Mouse (Mus musculus): ENCODE results near the gene Cdh4. TPM values are rescaled to one million over a fixed set of nuclear protein-coding genes. Genes with fewer than 3 reads are reported as not detected.

Gene Cdh4
- total and polyA plus RNA-seq, 2 experiments from 2014 or later = 0.51 to 2.1 TPM

- Histone ChIP-seq H3K4me3 (ENCODE audit: low read depth, low read length) (no peak overlapping the region), H3K36me3 (replicated peaks; ENCODE audit: control insufficient read depth, insufficient read depth, low read length) (no peaks in the 10 kb centered on the region), H3K9me3 (replicated peaks; ENCODE audit: control insufficient read depth, low read length) (no peaks in the 10 kb centered on the region), H3K27me3 (ENCODE audit: control insufficient read depth, insufficient read depth, low read length) (no peaks in the 10 kb centered on the region), H3K27ac (ENCODE audit: low read depth) (no peak overlapping the region), H3K4me2 (ENCODE audit: low read depth, low read length) (peak overlapping the region; percentile 14; the same call in 1 of the 2 replicates), H3K4me1 (ENCODE audit: control insufficient read depth, insufficient read depth) (peaks cover 22% of the 10 kb centered on the region; the same call in 1 of the 2 replicates), H3K9ac (replicated peaks; ENCODE audit: low read depth, low read length) (no peak overlapping the region)
- ATAC-seq (ENCODE audit: insufficient read depth, low read depth) = no peak
- WGBS = 28% methylated on average over 9 of the region's 9 CpGs
- TF ChIP-seq EP300 (IDR thresholded peaks at IDR 0.05; ENCODE audit: low read depth) = no peak
- TF ChIP-seq CTCF (IDR thresholded peaks at IDR 0.05; ENCODE audit: low read depth) = no peak
- DNase-seq (ENCODE audit: low spot score) = no peak
Observed at GRCm38 (mm10) chr2:179767527-179767849, 325.3 kb downstream of the Cdh4 start.

DNA sequence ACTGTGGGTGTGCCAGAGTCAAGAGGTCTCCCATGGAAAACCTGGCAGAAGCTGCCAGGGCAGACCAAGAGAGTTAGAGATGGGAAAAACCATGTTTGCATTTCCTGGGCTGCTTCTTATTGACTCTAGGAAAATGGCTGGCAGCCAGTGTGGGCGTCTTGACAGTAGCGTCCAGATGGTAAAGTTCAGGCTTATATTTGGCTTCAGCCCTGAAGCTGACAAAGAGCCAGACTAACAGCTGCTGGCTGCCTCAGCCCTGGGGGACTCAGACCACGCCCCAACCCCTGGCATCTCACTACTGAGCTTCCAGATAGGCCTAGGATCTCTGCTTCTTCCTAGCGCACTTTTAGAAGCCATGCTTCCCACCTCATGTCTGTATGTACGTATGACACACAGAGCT is 326.9 kb downstream of the Cdh4 start:
- DNase-seq (ENCODE audit: low spot score) (peak; percentile 60), ATAC-seq (ENCODE audit: insufficient read depth, low read depth) (peak; percentile 37; the same call in 1 of the 2 replicates)
- TF ChIP-seq CTCF (IDR thresholded peaks at IDR 0.05; ENCODE audit: low read depth) = no peak
- no peak for TF ChIP-seq EP300 (IDR thresholded peaks at IDR 0.05; ENCODE audit: low read depth)
- H3K9ac ChIP-seq (replicated peaks; ENCODE audit: low read depth, low read length) = no peak overlapping the region
- H3K27me3 ChIP-seq (ENCODE audit: control insufficient read depth, insufficient read depth, low read length) = no peaks in the 10 kb centered on the region
- no peaks in the 10 kb centered on the region for H3K9me3 ChIP-seq (replicated peaks; ENCODE audit: control insufficient read depth, low read length)
- H3K4me2 ChIP-seq (ENCODE audit: low read depth, low read length) = no peak overlapping the region
- H3K4me1 ChIP-seq (ENCODE audit: control insufficient read depth, insufficient read depth) = peaks cover 23% of the 10 kb centered on the region; the same call in 1 of the 2 replicates
- peak overlapping the region; percentile 50; the same call in 1 of the 2 replicates for H3K27ac ChIP-seq (ENCODE audit: low read depth)
- H3K4me3 ChIP-seq (ENCODE audit: low read depth, low read length) = no peak overlapping the region
- 18% methylated on average over 5 of the region's 5 CpGs for WGBS
- no peaks in the 10 kb centered on the region for H3K36me3 ChIP-seq (replicated peaks; ENCODE audit: control insufficient read depth, insufficient read depth, low read length)

- Histone ChIP-seq H3K9me3 (replicated peaks; ENCODE audit: control insufficient read depth, low read length) (no peaks in the 10 kb centered on the region), H3K27ac (ENCODE audit: low read depth) (no peak overlapping the region), H3K36me3 (replicated peaks; ENCODE audit: control insufficient read depth, insufficient read depth, low read length) (no peaks in the 10 kb centered on the region), H3K27me3 (ENCODE audit: control insufficient read depth, insufficient read depth, low read length) (no peaks in the 10 kb centered on the region), H3K4me3 (ENCODE audit: low read depth, low read length) (no peak overlapping the region), H3K4me2 (ENCODE audit: low read depth, low read length) (no peak overlapping the region), H3K4me1 (ENCODE audit: control insufficient read depth, insufficient read depth) (peaks cover 31% of the 10 kb centered on the region), H3K9ac (replicated peaks; ENCODE audit: low read depth, low read length) (no peak overlapping the region)
- ATAC-seq (ENCODE audit: insufficient read depth, low read depth) (peak; percentile 21), DNase-seq (ENCODE audit: low spot score) (no peak)
- TF ChIP-seq CTCF (IDR thresholded peaks at IDR 0.05; ENCODE audit: low read depth) (no peak), EP300 (IDR thresholded peaks at IDR 0.05; ENCODE audit: low read depth) (no peak)
- 22% methylated on average over 8 of the region's 8 CpGs for WGBS
Observed at GRCm38 (mm10) chr2:179769943-179770342, 327.7 kb downstream of the Cdh4 start.

DNA sequence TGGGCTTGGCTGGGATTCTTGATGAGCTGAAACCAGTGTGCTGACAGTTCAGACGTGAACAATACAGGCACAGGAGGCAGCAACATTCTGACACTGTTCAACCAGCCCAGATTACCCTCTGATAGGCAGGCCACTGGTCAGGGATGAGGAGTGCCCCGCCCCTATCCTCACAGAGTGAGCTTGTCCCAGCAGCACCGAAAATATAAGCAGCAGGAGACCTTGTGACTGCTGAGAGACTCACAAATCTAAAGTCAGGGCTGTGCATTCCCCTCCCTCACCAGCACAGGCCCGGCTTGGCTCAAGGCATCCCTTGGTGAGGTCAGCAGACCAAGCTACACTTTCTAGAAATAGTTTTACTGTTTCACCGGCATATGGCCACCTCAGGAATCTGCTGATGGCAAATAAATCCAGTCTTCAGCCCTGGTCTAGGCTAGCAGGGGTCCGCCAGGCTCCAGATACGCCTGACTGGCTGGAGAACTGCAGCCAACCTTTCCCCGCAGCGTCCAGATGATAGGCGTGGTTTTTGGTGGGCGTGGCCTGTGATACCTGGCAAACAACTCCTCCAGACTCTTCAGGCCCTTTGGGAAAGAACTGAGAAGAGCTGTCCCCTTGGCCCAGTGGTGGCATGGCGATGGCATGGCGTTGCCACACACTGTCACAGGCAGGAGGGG is 332.3 kb downstream of the Cdh4 start:
- Histone ChIP-seq H3K9ac (replicated peaks; ENCODE audit: low read depth, low read length) (no peak overlapping the region), H3K9me3 (replicated peaks; ENCODE audit: control insufficient read depth, low read length) (no peaks in the 10 kb centered on the region), H3K4me2 (ENCODE audit: low read depth, low read length) (no peak overlapping the region), H3K36me3 (replicated peaks; ENCODE audit: control insufficient read depth, insufficient read depth, low read length) (no peaks in the 10 kb centered on the region), H3K27me3 (ENCODE audit: control insufficient read depth, insufficient read depth, low read length) (no peaks in the 10 kb centered on the region), H3K4me3 (ENCODE audit: low read depth, low read length) (no peak overlapping the region), H3K27ac (ENCODE audit: low read depth) (no peak overlapping the region), H3K4me1 (ENCODE audit: control insufficient read depth, insufficient read depth) (peaks cover 17% of the 10 kb centered on the region)
- DNase-seq (ENCODE audit: low spot score) = peak; percentile 28
- WGBS = 18% methylated on average over 13 of the region's 13 CpGs
- no peak for TF ChIP-seq EP300 (IDR thresholded peaks at IDR 0.05; ENCODE audit: low read depth)
- ATAC-seq (ENCODE audit: insufficient read depth, low read depth) = peak; percentile 37; the same call in 1 of the 2 replicates

DNA sequence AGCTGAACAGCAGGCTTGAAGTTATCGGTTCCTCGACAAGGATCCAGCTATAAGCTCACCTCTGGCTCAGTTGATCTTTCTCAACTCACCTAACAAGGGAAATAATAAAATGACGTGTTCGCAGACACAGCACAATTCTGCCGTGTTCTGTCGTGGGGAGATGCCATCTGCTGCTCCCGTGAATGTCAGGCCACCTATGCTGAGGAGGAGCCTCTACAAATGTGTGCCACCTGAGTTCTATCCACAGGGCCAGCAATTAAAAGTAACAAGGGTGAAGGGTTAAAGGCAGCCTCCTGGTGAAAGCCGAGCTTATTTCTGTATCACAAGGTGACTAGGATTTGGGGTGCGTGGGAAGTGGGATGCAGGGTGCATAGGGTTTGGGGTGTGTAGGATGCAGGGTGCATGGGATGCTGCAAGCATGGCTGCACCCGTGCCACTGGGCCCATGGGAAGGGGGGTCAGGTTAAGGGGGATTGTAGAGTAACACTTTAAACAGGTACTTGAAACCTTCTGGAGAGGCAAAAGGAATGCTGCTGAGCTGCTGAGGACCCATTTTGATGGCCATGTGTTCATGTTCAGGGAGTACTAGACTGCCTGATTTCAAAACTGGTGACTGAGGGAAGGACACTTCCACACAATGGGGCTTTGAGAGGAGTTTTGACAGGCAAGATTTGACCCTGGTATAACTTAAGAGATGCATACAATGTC is 333.9 kb downstream of the Cdh4 start:
- Histone ChIP-seq H3K9me3 (replicated peaks; ENCODE audit: control insufficient read depth, low read length) (no peaks in the 10 kb centered on the region), H3K36me3 (replicated peaks; ENCODE audit: control insufficient read depth, insufficient read depth, low read length) (no peaks in the 10 kb centered on the region), H3K9ac (replicated peaks; ENCODE audit: low read depth, low read length) (no peak overlapping the region), H3K4me2 (ENCODE audit: low read depth, low read length) (no peak overlapping the region), H3K27ac (ENCODE audit: low read depth) (no peak overlapping the region), H3K27me3 (ENCODE audit: control insufficient read depth, insufficient read depth, low read length) (no peaks in the 10 kb centered on the region), H3K4me3 (ENCODE audit: low read depth, low read length) (no peak overlapping the region), H3K4me1 (ENCODE audit: control insufficient read depth, insufficient read depth) (peaks cover 10% of the 10 kb centered on the region)
- ATAC-seq (ENCODE audit: insufficient read depth, low read depth) (no peak), DNase-seq (ENCODE audit: low spot score) (no peak)
- no peak for TF ChIP-seq EP300 (IDR thresholded peaks at IDR 0.05; ENCODE audit: low read depth)
- TF ChIP-seq CTCF (IDR thresholded peaks at IDR 0.05; ENCODE audit: low read depth) = no peak
- 78% methylated on average over 10 of the region's 10 CpGs for WGBS

Measured in heart, postnatal 0 days (tissue).